Mouse (Mus musculus): ENCODE results near the gene Cxcl1. TPM values are rescaled to one million over a fixed set of nuclear protein-coding genes. Genes with fewer than 3 reads are reported as not detected.

The Cxcl1 gene
- polyA plus RNA-seq, 1 experiment, result 0.59 TPM

GRCm38 (mm10) chr5:90866770-90867169, 24.3 kb upstream of the Cxcl1 start:
- Histone ChIP-seq H3K27ac (ENCODE audit: insufficient read depth, low read depth, low read length) (no peak overlapping the region), H3K4me3 (ENCODE audit: insufficient read depth, low read length) (no peak overlapping the region), H3K4me1 (ENCODE audit: control insufficient read depth, insufficient read depth, low read length) (peaks cover 6% of the 10 kb centered on the region)
- TF ChIP-seq CTCF (IDR thresholded peaks at IDR 0.05; ENCODE audit: low read depth, low read length), result no peak
- TF ChIP-seq POLR2A (IDR thresholded peaks at IDR 0.05; ENCODE audit: borderline replicate concordance, low read depth, low read length), result no peak

GRCm38 (mm10) chr5:90872377-90872776, 18.7 kb upstream of the Cxcl1 start:
- Histone ChIP-seq H3K4me1 (ENCODE audit: control insufficient read depth, insufficient read depth, low read length) (peaks cover 19% of the 10 kb centered on the region), H3K27ac (ENCODE audit: insufficient read depth, low read depth, low read length) (no peak overlapping the region), H3K4me3 (ENCODE audit: insufficient read depth, low read length) (no peak overlapping the region)
- TF ChIP-seq CTCF (IDR thresholded peaks at IDR 0.05; ENCODE audit: low read depth, low read length), result no peak
- TF ChIP-seq POLR2A (IDR thresholded peaks at IDR 0.05; ENCODE audit: borderline replicate concordance, low read depth, low read length), result no peak

- Histone ChIP-seq H3K27ac (ENCODE audit: insufficient read depth, low read depth, low read length) (peak overlapping the region; percentile 66), H3K4me1 (ENCODE audit: control insufficient read depth, insufficient read depth, low read length) (peaks cover 26% of the 10 kb centered on the region), H3K4me3 (ENCODE audit: insufficient read depth, low read length) (no peak overlapping the region)
- no peak for TF ChIP-seq POLR2A (IDR thresholded peaks at IDR 0.05; ENCODE audit: borderline replicate concordance, low read depth, low read length)
- no peak for TF ChIP-seq CTCF (IDR thresholded peaks at IDR 0.05; ENCODE audit: low read depth, low read length)
Measured at GRCm38 (mm10) chr5:90876045-90876444, 15.0 kb upstream of the Cxcl1 start.

- Histone ChIP-seq H3K4me3 (ENCODE audit: insufficient read depth, low read length) (no peak overlapping the region), H3K27ac (ENCODE audit: insufficient read depth, low read depth, low read length) (peak overlapping the region; percentile 66), H3K4me1 (ENCODE audit: control insufficient read depth, insufficient read depth, low read length) (peaks cover 30% of the 10 kb centered on the region)
- no peak for TF ChIP-seq POLR2A (IDR thresholded peaks at IDR 0.05; ENCODE audit: borderline replicate concordance, low read depth, low read length)
- TF ChIP-seq CTCF (IDR thresholded peaks at IDR 0.05; ENCODE audit: low read depth, low read length), result no peak
Measured at GRCm38 (mm10) chr5:90876471-90877172, 14.4 kb upstream of the Cxcl1 start.

GRCm38 (mm10) chr5:90877173-90877512, 13.9 kb upstream of the Cxcl1 start:
- H3K27ac ChIP-seq (ENCODE audit: insufficient read depth, low read depth, low read length), result peak overlapping the region; percentile 66
- TF ChIP-seq CTCF (IDR thresholded peaks at IDR 0.05; ENCODE audit: low read depth, low read length) (no peak), POLR2A (IDR thresholded peaks at IDR 0.05; ENCODE audit: borderline replicate concordance, low read depth, low read length) (no peak)

GRCm38 (mm10) chr5:90879307-90880014, 11.6 kb upstream of the Cxcl1 start:
- Histone ChIP-seq H3K4me3 (ENCODE audit: insufficient read depth, low read length) (no peak overlapping the region), H3K27ac (ENCODE audit: insufficient read depth, low read depth, low read length) (no peak overlapping the region), H3K4me1 (ENCODE audit: control insufficient read depth, insufficient read depth, low read length) (peaks cover 31% of the 10 kb centered on the region)
- TF ChIP-seq POLR2A (IDR thresholded peaks at IDR 0.05; ENCODE audit: borderline replicate concordance, low read depth, low read length) (no peak), CTCF (IDR thresholded peaks at IDR 0.05; ENCODE audit: low read depth, low read length) (no peak)

More at GRCm38 (mm10) chr5:90877173-90877512, 13.9 kb upstream of the Cxcl1 start:
- Histone ChIP-seq H3K4me3 (ENCODE audit: insufficient read depth, low read length) (no peak overlapping the region), H3K4me1 (ENCODE audit: control insufficient read depth, insufficient read depth, low read length) (peaks cover 31% of the 10 kb centered on the region)

- no peak for TF ChIP-seq POLR2A (IDR thresholded peaks at IDR 0.05; ENCODE audit: borderline replicate concordance, low read depth, low read length)
- TF ChIP-seq CTCF (IDR thresholded peaks at IDR 0.05; ENCODE audit: low read depth, low read length), result no peak
- Histone ChIP-seq H3K4me3 (ENCODE audit: insufficient read depth, low read length) (no peak overlapping the region), H3K27ac (ENCODE audit: insufficient read depth, low read depth, low read length) (no peak overlapping the region), H3K4me1 (ENCODE audit: control insufficient read depth, insufficient read depth, low read length) (peaks cover 28% of the 10 kb centered on the region)
Measured at GRCm38 (mm10) chr5:90880335-90880850, 10.6 kb upstream of the Cxcl1 start.

- H3K4me3 ChIP-seq (ENCODE audit: insufficient read depth, low read length), result no peak overlapping the region
Measured at GRCm38 (mm10) chr5:90881021-90881420, 10.0 kb upstream of the Cxcl1 start.

GRCm38 (mm10) chr5:90881682-90882081, 9.4 kb upstream of the Cxcl1 start:
- Histone ChIP-seq H3K4me1 (ENCODE audit: control insufficient read depth, insufficient read depth, low read length) (peaks cover 19% of the 10 kb centered on the region), H3K27ac (ENCODE audit: insufficient read depth, low read depth, low read length) (peak overlapping the region; percentile 62), H3K4me3 (ENCODE audit: insufficient read depth, low read length) (no peak overlapping the region)
- no peak for TF ChIP-seq CTCF (IDR thresholded peaks at IDR 0.05; ENCODE audit: low read depth, low read length)
- no peak for TF ChIP-seq POLR2A (IDR thresholded peaks at IDR 0.05; ENCODE audit: borderline replicate concordance, low read depth, low read length)

More at GRCm38 (mm10) chr5:90881021-90881420, 10.0 kb upstream of the Cxcl1 start:
- Histone ChIP-seq H3K4me1 (ENCODE audit: control insufficient read depth, insufficient read depth, low read length) (peaks cover 24% of the 10 kb centered on the region), H3K27ac (ENCODE audit: insufficient read depth, low read depth, low read length) (peak overlapping the region; percentile 32; the same call in 1 of the 2 replicates)
- TF ChIP-seq POLR2A (IDR thresholded peaks at IDR 0.05; ENCODE audit: borderline replicate concordance, low read depth, low read length) (no peak), CTCF (IDR thresholded peaks at IDR 0.05; ENCODE audit: low read depth, low read length) (no peak)

- Histone ChIP-seq H3K27ac (ENCODE audit: insufficient read depth, low read depth, low read length) (peak overlapping the region; percentile 62), H3K4me3 (ENCODE audit: insufficient read depth, low read length) (no peak overlapping the region), H3K4me1 (ENCODE audit: control insufficient read depth, insufficient read depth, low read length) (peaks cover 16% of the 10 kb centered on the region)
- TF ChIP-seq POLR2A (IDR thresholded peaks at IDR 0.05; ENCODE audit: borderline replicate concordance, low read depth, low read length) (no peak), CTCF (IDR thresholded peaks at IDR 0.05; ENCODE audit: low read depth, low read length) (no peak)
Measured at GRCm38 (mm10) chr5:90882146-90882545, 8.9 kb upstream of the Cxcl1 start.
